Mouse (Mus musculus) adrenal gland, adult 8-10 months (tissue): ENCODE results near the gene R3hdm2. TPM values are rescaled to one million over a fixed set of nuclear protein-coding genes. Genes with fewer than 3 reads are reported as not detected.

Experiments
- DNase-seq: peaks from one replicate; pipeline ENCODE4 v3.0.0; 2022
- total RNA-seq, 4 experiments: library from RNA; stranded (reverse); gene quantifications; 2 replicates each; pipeline ENCODE4 v1.2.4; 2022

The R3hdm2 gene
- total RNA-seq, 4 experiments from 2014 or later = 116 to 158 (median 131) TPM

- no peak for DNase-seq
Observed at GRCm38 (mm10) chr10:127546505-127546904, 166.4 kb downstream of the R3hdm2 start.

- no peak for DNase-seq
Observed at GRCm38 (mm10) chr10:127548236-127548635, 168.1 kb downstream of the R3hdm2 start.

Other genes with a start within 250 kb of the R3hdm2 start
- gene B4galnt1, start 215.1 kb upstream of the R3hdm2 start, total RNA-seq = 10 to 100 TPM in 2 of 4 experiments, 1 to 10 TPM in 2; 8.8 to 13.4 (median 11.1) TPM
- gene Slc26a10, start 199.7 kb upstream of the R3hdm2 start, total RNA-seq = 1 to 10 TPM in 1 of 4 experiments, under 1 TPM in 3; 0.21 to 2.3 (median 0.48) TPM
- gene Arhgef25, start 190.2 kb upstream of the R3hdm2 start, total RNA-seq = 10 to 100 TPM; 24.8 to 52.1 (median 37.9) TPM
- 100 to 1,000 TPM in 2 of 4 experiments, 10 to 100 TPM in 2; 61.1 to 158 (median 116) TPM for gene Dtx3, start 184.6 kb upstream of the R3hdm2 start, total RNA-seq
- gene Pip4k2c, start 168.7 kb upstream of the R3hdm2 start, total RNA-seq = 10 to 100 TPM; 53.2 to 59.6 (median 57.1) TPM
- 10 to 100 TPM in 3 of 4 experiments, 1 to 10 TPM in 1; 6.8 to 18.6 (median 14.5) TPM for gene Kif5a, start 117.0 kb upstream of the R3hdm2 start, total RNA-seq
- gene Dctn2, start 114.0 kb upstream of the R3hdm2 start, total RNA-seq = 100 to 1,000 TPM; 175 to 202 (median 198) TPM
- 10 to 100 TPM; 43.1 to 84.1 (median 62.3) TPM for gene Mbd6, start 91.3 kb upstream of the R3hdm2 start, total RNA-seq
- gene Mars, start 68.5 kb upstream of the R3hdm2 start, total RNA-seq = 100 to 1,000 TPM in 1 of 4 experiments, 10 to 100 TPM in 3; 79.7 to 107 (median 92.0) TPM
- gene Arhgap9, start 58.4 kb upstream of the R3hdm2 start, total RNA-seq = 1 to 10 TPM; 2.2 to 5.0 (median 3.6) TPM
- gene Gli1, start 38.4 kb upstream of the R3hdm2 start, total RNA-seq = 1 to 10 TPM; 4.4 to 6.4 (median 5.2) TPM
- gene Inhbe, start 25.9 kb upstream of the R3hdm2 start, total RNA-seq = under 1 TPM in 1 of 4 experiments, not detected in 3; 0.11 TPM
- gene Inhbc, start 9.9 kb upstream of the R3hdm2 start, total RNA-seq = not detected
- 1 to 10 TPM in 3 of 4 experiments, under 1 TPM in 1; 0.87 to 4.6 (median 3.7) TPM for gene Stac3, start 121.4 kb downstream of the R3hdm2 start, total RNA-seq
- gene Ndufa4l2, start 134.6 kb downstream of the R3hdm2 start, total RNA-seq = 10 to 100 TPM; 42.4 to 64.4 (median 50.7) TPM
- gene Shmt2, start 142.1 kb downstream of the R3hdm2 start, total RNA-seq = 10 to 100 TPM; 45.3 to 56.0 (median 49.8) TPM
- gene Nxph4, start 154.2 kb downstream of the R3hdm2 start, total RNA-seq = 10 to 100 TPM in 3 of 4 experiments, 1 to 10 TPM in 1; 8.3 to 16.8 (median 13.2) TPM
- 100 to 1,000 TPM; 212 to 271 (median 242) TPM for gene Lrp1, start 240.8 kb downstream of the R3hdm2 start, total RNA-seq